Mouse (Mus musculus): ENCODE results near the gene Lztr1.

Gene Lztr1

GRCm38 (mm10) chr16:17508546-17509239, at the start of gene Lztr1:
TSS of gene Lztr1 (plus strand) at chr16:17508688.
- DNase-seq (ENCODE audit: inconsistent age in 2 of 2, low spot score in 1 of 2) = peak; percentile 91 to 97

- peak in 1 of 2 experiments; percentile 49 for DNase-seq (ENCODE audit: inconsistent age in 2 of 2, low spot score in 1 of 2)
These were observed 48.2 kb upstream of the Lztr1 start for GRCm38 (mm10) chr16:17460254-17460653.

- no peak for DNase-seq (ENCODE audit: inconsistent age in 2 of 2, low spot score in 1 of 2)
These were observed 46.9 kb upstream of the Lztr1 start for GRCm38 (mm10) chr16:17461596-17461995.

- DNase-seq (ENCODE audit: inconsistent age in 2 of 2, low spot score in 1 of 2) = no peak
These were observed 45.3 kb upstream of the Lztr1 start for GRCm38 (mm10) chr16:17463184-17463583.

- DNase-seq (ENCODE audit: inconsistent age in 2 of 2, low spot score in 1 of 2) = no peak
These were observed 41.4 kb upstream of the Lztr1 start for GRCm38 (mm10) chr16:17466875-17467663.

- no peak for DNase-seq (ENCODE audit: inconsistent age in 2 of 2, low spot score in 1 of 2)
These were observed 36.0 kb upstream of the Lztr1 start for GRCm38 (mm10) chr16:17472498-17472897.

GRCm38 (mm10) chr16:17474091-17474490, 34.4 kb upstream of the Lztr1 start:
- DNase-seq (ENCODE audit: inconsistent age in 2 of 2, low spot score in 1 of 2) = peak; percentile 44 to 72

GRCm38 (mm10) chr16:17474761-17475160, 33.7 kb upstream of the Lztr1 start:
- no peak for DNase-seq (ENCODE audit: inconsistent age in 2 of 2, low spot score in 1 of 2)

- DNase-seq (ENCODE audit: inconsistent age in 2 of 2, low spot score in 1 of 2) = no peak
These were observed 33.2 kb upstream of the Lztr1 start for GRCm38 (mm10) chr16:17475326-17475725.

GRCm38 (mm10) chr16:17478331-17478943, 30.1 kb upstream of the Lztr1 start:
- DNase-seq (ENCODE audit: inconsistent age in 2 of 2, low spot score in 1 of 2) = no peak

- no peak for DNase-seq (ENCODE audit: inconsistent age in 2 of 2, low spot score in 1 of 2)
These were observed 27.0 kb upstream of the Lztr1 start for GRCm38 (mm10) chr16:17481465-17481864.

GRCm38 (mm10) chr16:17486505-17486904, 22.0 kb upstream of the Lztr1 start:
- peak; percentile 63 to 72 for DNase-seq (ENCODE audit: inconsistent age in 2 of 2, low spot score in 1 of 2)

- DNase-seq (ENCODE audit: inconsistent age in 2 of 2, low spot score in 1 of 2) = peak; percentile 72 to 89
These were observed 19.7 kb upstream of the Lztr1 start for GRCm38 (mm10) chr16:17488478-17489468.

GRCm38 (mm10) chr16:17489469-17490111, 18.9 kb upstream of the Lztr1 start, which contains the start of gene Aifm3:
TSS of gene Aifm3 (plus strand) at chr16:17489611.
- DNase-seq (ENCODE audit: inconsistent age in 2 of 2, low spot score in 1 of 2) = peak; percentile 50 to 72

- no peak for DNase-seq (ENCODE audit: inconsistent age in 2 of 2, low spot score in 1 of 2)
These were observed 17.3 kb upstream of the Lztr1 start for GRCm38 (mm10) chr16:17491154-17491553.

GRCm38 (mm10) chr16:17491896-17492561, 16.5 kb upstream of the Lztr1 start:
- DNase-seq (ENCODE audit: inconsistent age in 2 of 2, low spot score in 1 of 2) = no peak

GRCm38 (mm10) chr16:17496499-17497305, 11.8 kb upstream of the Lztr1 start:
- peak; percentile 55 to 65 for DNase-seq (ENCODE audit: inconsistent age in 2 of 2, low spot score in 1 of 2)

GRCm38 (mm10) chr16:17499249-17499883, 9.1 kb upstream of the Lztr1 start:
- DNase-seq (ENCODE audit: inconsistent age in 2 of 2, low spot score in 1 of 2) = no peak
